Mouse (Mus musculus): ENCODE data around the gene Nes. TPM values are rescaled to one million over a fixed set of nuclear protein-coding genes. Genes with fewer than 3 reads are reported as not detected.

The Nes gene
- total RNA-seq, 1 experiment from 2014 or later: 0.09 TPM

DNA sequence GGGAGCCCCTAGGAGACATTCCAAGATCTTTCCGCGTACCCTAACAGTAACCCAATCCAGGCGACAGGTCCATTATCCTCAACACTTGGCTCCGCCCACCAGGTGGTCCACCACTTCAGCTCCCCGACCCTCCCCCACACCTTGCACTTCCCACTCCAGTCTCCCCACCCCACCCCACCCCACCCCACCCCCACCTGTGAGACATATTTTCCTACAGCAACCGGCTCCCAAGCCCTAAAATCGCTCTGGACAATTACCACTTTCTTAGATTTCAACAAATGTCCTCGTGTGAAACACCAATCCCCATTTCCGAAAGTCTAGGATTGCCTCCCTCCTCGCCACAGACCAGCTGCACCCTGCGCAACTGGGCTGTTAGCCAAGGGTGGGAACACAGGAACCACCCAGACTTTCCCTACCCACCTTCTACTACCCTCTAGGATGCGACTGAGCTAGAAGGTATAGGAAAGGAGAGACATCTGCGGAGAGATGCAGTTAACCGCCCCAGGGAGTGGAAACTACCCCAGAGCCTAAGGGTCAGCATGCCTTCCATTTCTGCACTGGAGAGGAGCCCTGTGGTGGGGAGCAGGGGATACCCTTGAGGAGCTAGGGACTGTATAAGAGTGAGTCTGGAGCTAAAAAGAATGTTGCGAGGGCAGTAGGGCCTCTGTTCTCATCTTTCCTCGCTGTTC, 21.5 kb upstream of the Nes start:
- no peak for ATAC-seq (replicated peaks; ENCODE audit: low read depth, poor library complexity, severe bottlenecking)

DNA sequence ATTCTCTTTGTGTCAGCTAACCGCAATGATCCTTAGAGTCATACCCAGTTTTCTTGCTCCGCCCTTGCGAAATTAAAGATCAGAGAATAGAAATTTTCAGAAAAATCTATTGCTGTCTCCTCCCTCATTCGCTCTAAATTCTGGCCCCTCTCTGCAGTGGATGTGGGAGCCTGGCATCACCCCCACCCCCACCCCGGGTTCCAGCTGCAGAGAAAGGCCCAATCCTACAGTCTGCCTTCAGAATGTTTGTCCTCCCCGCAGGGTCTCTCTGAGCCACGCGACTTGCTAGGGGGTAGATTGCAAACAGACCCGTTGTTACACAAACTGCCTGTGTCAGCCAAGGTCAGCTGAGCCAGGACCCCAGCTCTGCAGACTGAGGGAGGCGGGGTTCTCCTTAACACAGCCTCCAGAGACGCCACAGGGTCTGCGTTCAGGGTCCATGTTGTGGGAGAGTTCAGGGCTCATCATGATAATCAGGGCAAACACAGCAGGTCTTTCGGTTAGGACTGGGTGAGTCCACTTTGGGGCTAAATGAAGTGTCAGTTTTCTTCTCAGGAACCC, 20.8 kb upstream of the Nes start:
- no peak for ATAC-seq (replicated peaks; ENCODE audit: low read depth, poor library complexity, severe bottlenecking)

DNA sequence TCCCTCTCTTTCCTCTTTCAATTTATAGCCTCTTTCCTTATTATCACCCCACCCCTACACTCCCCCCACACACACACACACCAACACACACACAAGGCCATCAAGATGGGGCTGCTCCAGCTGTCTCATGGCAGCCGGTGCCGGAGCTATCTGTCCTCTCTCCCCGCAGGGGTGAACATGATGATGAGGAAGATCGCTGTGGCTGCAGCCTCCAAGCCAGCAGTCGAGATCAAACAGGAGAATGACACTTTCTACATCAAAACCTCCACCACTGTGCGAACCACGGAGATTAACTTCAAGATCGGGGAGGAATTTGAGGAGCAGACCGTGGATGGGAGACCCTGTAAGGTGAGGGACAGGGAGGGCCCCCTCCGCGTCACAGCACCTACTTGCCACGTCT, 18.9 kb upstream of the Nes start:
- no peak for ATAC-seq (replicated peaks; ENCODE audit: low read depth, poor library complexity, severe bottlenecking)

DNA sequence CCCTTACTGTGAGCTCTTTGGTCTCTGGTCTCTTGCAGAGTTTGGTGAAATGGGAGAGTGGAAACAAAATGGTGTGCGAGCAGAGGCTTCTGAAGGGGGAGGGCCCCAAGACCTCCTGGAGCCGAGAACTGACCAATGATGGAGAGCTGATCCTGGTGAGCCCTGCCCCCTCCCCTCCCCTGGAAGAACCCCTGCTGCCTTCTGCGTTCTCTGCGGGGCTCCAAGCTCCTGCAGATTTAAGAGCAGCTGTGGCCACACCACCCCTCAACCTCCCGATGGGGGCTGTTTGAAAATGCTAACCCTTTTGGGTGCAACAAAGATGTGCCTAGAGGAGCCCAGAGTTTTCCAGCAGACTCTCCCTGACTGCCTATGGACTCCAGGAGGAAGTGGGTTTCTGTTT, 18.4 kb upstream of the Nes start:
- ATAC-seq (replicated peaks; ENCODE audit: low read depth, poor library complexity, severe bottlenecking): no peak

DNA sequence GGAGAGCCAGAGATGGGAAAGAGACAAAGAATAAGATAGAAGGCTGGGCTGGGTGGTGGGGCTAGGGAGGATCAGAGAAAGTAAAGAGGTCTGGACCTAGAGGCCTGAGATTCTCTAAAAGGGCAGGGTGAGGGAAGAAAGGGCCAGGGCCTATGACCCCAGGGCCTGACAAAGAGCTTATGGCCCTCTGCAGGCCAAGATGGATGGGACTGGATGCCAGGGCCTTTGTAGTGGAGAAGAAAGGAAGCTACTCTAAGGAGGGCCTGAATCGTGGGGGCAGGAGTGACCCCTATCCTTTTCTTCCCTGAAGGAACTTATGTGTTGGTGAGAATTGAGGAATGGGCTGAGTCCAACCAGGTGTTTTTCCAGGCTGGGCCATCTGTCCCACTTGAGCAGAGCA, 12.8 kb upstream of the Nes start:
- ATAC-seq (replicated peaks; ENCODE audit: low read depth, poor library complexity, severe bottlenecking): no peak

DNA sequence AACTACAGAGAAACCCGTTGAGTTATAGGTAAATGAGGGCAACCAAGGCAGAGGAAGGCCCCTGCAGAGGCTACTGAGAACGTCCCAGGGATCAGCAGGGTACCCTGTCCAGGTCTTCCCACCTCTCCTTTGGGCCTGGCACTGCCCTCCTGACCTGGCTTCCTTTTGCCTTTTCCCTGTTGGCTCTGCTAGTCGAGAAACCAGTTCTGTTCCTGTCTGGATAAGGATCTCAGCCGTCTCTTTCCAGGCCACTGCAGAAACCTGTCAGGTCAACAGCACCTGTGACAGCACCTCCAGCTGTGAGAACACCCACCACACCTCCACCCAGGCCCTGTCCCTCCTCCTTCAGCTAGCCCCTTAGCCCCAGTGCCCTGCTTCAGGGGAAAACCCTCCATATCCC, 12.4 kb upstream of the Nes start:
- no peak for ATAC-seq (replicated peaks; ENCODE audit: low read depth, poor library complexity, severe bottlenecking)

DNA sequence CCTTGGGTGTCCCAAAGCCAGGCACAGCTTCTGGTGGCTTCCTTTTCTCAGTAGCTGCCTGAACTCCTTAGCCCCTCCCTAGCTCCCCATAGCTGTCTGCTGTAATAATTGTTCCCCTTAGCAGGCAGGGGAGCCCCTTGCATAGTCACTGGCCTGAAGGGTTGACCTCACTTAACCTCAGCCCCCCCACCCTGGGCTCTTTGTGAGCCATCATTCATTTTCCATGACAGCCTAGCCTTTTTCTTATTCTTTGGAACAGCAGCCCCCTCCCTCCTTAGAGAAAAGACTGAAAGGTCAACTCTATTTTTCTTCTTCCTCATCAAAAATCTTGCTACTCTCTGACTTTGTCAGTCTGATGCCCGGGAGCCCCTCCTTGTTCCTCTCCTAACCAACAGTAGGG, 11.9 kb upstream of the Nes start:
- no peak for ATAC-seq (replicated peaks; ENCODE audit: low read depth, poor library complexity, severe bottlenecking)

DNA sequence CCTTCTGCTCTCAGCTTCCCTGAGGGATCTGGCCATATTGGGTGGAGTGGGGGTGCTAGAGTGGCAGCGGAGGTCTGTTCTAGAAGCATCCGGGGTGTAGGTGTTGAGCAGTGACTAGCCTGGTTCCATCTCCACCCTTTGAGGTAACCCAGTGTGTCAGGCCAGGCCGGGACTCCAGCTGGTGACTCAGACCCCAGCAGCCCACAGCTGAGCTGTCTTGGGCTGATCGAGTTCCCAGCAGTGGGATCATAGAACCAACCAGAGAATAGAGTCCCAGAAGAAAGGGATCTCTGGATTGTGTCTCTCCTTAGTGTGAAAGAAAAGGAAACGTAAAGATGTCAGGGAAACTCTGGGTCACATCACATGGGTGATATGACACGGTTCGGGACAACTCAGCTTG, 11.5 kb upstream of the Nes start:
- no peak for ATAC-seq (replicated peaks; ENCODE audit: low read depth, poor library complexity, severe bottlenecking)

DNA sequence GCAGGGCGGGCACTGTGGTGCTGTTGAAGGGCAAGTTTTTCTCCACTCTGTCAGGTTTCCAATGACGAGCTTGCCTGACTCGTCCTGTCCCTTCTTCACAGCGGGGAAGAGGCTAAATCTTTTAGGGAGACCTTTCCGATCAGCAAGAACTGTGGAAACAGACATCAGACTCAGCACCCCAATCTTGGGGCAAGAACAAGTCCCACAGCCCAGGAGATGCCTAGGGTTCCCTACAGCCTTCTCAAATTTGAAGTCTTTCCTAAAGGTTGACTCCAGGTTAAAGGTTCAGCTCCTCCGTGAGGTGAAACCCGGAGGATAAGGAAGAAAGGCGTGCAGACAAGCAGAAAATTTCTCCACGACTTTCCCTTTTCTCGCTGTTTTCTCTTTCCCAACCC, 10.7 kb upstream of the Nes start:
- ATAC-seq (replicated peaks; ENCODE audit: low read depth, poor library complexity, severe bottlenecking): no peak

DNA sequence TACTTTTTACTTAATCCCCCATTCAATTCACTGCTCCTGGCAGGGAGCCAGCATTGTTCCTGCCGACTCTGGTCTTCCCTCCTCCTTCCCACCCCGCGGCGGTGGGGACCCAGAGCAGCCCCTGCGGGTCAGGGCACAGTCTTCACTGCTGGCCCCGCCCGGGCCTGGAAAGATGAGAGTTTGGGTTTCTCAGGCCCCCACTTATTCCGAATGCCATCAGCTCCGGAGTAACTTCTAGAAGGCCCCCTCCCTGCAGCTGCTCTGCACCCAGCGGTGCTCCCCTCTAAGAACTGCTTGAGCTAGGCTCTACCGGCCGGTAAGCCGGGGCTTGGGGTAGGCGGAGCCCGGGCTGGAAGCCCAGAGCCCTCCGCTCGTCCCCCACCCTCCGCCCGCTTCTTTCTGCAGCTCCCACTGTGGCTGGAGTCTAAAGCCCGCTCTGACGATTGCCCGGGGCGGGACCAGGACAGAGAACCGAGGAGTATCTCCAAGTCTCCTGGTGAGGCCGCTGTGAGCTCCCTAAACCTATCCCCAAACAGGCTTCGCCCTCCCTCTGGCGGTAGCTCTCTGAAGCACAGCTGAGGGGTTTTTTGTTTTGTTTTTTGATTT, 10.2 kb upstream of the Nes start:
- peak; percentile 99 for ATAC-seq (replicated peaks; ENCODE audit: low read depth, poor library complexity, severe bottlenecking)

DNA sequence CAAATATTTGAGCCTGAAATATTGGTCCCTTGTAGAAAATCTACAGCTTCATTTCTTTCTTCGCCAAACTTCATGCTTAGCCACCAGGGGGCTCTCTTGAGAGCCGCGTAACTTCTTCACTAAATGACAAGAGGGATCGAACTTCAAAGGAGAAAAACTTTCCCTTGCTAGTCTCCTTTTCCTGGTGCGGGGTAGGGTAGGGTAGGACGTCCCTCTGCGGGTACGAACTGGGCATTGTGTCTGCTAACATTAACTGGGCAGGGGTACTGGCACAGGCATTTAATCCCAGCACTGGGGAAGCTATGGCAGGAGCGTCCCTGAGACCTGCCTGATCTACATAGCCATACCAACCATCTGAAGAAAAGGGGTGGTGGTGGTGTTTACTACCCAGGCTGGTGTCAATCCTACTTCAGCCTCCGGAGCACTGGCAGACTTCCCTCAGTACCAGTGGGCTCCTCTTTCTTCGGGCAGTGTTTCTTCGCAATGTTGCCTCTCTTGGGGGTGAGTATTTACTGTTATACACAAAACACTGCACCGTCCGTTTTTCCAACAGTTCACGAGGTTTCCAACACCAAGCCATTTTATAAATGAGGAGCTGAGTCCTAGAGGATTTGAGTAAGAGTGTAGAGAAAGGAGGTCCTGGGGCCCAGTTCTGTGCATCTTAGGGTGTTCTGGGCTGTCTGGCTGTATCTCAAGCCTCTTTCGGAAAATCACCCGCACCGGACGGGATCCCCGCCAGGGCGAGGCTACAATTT, 517 bp upstream of the Nes start:
- peak; percentile 53 for ATAC-seq (replicated peaks; ENCODE audit: low read depth, poor library complexity, severe bottlenecking)

DNA sequence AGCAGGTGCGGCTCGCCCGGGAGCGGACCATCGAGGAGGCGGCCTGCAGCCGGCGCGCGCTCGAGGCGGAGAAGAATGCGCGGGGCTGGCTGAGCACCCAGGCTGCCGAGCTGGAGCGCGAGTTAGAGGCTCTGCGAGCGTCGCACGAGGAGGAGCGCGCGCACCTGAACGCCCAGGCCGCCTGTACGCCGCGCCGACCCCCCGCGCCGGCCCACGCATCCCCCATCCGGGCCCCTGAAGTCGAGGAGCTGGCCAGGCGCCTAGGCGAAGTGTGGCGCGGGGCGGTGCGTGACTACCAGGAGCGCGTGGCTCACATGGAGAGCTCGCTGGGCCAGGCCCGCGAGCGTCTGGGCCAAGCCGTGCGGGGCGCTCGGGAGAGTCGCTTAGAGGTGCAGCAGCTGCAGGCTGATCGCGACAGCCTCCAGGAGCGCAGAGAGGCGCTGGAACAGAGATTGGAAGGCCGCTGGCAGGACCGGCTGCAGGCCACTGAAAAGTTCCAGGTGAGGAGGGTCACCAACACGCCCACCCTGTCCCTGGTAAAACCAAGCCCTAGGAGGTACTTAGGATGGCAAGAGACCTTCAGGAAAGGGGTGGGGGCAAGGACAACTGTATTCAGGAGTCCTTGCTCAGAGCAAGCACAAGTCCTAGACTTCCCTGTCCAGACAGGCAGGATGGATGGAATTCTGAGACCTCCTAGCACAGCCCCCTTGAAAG, 768 bp downstream of the Nes start:
- no peak for ATAC-seq (replicated peaks; ENCODE audit: low read depth, poor library complexity, severe bottlenecking)

DNA sequence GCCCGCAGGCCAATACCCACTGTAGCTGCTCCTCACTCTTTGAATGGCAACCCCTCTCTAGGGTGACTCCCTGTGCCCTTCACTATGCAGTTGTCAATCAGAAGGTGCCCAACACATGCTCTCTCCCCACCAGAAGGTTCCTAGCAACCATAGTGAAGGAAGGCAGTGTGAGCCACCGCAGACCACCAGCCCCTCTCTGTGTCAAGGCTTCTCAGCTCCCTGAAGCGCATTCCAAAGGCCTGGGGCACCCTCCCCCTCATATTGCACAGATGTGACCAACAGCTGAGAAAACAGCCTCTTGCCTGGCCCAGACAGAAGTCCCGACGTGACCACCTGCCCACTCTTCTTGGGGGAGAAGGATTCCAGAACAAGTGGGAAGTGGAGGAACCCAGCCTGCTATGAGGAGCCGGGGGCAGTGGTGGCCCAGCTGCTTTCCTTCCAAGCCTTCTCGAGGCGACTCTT, 1.4 kb downstream of the Nes start:
- ATAC-seq (replicated peaks; ENCODE audit: low read depth, poor library complexity, severe bottlenecking): no peak

DNA sequence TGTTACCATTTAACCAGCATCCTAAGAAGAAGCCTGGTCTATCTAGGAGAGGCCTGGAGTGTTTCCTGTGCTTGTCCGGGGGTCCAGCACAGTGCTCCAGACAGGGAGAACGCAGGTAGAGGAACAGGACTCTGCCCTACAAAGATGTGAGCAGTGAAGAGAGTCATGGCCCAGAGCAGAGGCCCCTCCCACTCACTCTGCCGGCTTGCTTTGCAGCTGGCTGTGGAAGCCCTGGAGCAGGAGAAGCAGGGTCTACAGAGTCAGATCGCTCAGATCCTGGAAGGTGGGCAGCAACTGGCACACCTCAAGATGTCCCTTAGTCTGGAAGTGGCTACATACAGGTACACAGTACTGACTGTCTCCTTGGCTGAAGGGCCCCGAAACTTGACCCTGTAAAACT, 1.9 kb downstream of the Nes start:
- ATAC-seq (replicated peaks; ENCODE audit: low read depth, poor library complexity, severe bottlenecking): no peak

DNA sequence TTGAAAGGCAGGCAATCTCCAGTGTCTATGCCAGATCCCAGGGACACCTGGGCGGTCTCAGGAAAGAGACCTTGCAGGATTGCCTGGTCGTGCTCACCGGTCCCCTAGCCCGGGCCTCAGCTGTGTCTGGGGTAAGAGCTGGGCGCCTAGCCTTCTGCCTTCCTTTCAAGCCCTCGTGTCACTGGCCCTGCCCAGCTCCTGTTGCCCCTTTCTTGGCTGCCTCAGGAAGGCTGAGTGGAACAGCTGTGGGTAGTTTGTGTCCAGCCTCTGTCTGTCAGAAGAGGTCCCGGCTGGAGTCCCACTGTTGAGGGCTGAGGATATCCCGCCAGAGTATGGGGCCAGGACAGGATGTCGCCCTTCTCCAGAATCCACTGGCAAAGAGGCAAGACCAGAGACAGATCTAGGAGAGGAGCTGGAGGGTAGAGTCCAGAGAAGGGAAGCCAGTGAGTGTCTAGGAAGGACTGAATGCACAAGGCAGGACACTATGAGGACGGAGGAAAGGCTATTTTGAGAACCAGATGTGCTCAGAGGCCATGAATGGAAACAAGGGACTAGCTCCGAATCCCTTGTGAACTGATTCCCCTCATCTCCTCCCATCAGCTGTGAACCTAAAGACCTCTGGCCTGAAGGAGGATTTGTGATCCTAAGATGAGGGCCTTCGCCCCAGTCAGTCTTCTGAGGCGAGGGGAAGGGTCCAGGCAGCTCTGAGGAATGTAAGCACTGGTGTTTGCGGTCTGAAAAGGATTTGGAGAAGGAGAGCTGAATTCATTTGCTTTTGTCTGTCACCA, 2.9 kb downstream of the Nes start:
- no peak for ATAC-seq (replicated peaks; ENCODE audit: low read depth, poor library complexity, severe bottlenecking)

DNA sequence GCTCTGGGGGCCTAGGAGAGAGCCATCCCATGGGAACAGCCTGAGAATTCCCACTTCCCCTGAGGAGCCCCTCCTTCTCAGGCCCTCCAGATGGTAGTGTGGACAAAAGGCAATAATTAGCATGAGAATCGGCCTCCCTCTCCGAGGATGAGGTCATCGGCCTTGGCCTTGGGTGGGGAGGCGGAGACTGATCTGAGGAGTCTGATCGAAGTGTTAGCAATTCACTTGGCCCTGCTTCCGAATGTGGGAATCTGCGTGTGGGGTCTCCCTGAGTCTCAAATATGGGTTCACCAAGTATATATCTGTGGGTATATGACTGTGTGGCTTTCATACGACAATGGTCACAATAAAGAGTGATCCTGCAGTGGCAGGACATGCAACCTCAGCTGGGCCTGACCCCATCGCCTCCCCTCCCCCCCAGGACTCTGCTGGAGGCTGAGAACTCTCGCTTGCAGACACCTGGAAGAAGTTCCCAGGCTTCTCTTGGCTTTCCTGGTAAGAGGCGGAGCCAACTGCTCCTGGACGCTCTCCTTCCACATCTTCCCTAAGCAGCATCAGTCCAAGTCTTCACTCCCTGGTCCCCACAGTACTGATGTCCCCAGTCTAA, 3.6 kb downstream of the Nes start:
- no peak for ATAC-seq (replicated peaks; ENCODE audit: low read depth, poor library complexity, severe bottlenecking)

DNA sequence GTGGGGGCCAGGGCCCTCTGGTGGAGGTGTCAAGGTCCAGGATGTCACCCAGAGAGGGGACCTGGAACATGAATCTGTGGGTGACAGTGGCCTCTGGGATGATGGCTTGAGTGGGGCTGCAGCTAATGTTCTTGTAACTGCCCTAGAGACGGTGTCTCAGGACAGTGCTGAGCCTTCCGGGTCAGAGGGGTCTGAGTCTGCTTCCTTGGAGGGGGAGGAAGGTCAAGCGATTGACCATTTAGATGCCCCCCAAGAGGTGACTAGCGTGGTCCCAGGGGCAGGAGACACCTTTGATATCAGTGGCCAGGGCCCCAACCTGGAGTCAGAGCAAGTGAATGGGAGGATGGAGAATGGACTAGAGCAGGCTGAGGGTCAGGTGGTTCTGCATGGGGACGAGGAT, 8.6 kb downstream of the Nes start:
- ATAC-seq (replicated peaks; ENCODE audit: low read depth, poor library complexity, severe bottlenecking): no peak

DNA sequence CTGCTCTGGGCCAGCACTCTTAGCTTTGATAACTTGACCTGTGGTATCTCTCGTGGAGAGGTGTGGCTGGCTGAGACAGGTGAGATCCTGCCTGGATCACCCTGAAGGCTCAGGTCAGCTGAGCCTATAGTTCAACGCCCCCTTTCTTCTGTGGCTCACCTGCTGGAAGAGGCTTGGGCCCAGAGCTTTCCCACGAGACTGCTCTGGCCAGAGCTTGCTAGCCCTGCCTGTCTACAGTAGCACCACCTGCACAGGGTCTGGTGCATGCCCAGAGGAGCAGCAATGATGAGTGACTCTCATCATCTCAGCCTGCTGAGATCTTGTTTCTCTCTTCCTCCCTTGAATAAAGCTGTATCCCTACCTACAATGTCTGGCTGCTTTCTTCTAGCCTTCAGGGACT, 9.2 kb downstream of the Nes start:
- no peak for ATAC-seq (replicated peaks; ENCODE audit: low read depth, poor library complexity, severe bottlenecking)

DNA sequence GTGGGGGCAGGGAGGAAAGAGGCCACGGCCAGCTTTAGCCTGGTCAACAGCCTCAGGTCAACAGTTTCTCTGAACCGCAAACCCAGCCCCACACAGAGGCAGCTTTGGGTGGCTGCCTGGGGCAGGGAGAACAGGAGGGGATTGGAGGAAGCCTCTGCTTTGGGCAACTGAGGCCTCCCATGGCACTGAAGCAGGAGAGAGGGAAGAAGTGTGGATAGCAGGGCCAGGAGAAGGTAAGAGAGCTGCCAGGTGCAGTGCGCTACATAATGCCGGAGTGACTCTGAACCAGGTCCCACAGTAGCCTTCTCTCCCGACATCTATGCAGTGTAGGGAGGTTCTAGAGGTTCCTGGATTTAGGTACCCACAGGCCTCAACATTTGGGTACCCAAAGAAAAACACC, 9.8 kb downstream of the Nes start:
- no peak for ATAC-seq (replicated peaks; ENCODE audit: low read depth, poor library complexity, severe bottlenecking)

Data from common myeloid progenitor, adult 5-6 weeks (primary cell).